Mouse (Mus musculus) liver, embryonic 14.5 days (tissue): ENCODE results near the gene Prl3d1.
"Not testable (repeated sequence)": the region's sequence is repeated elsewhere in the genome, so short reads cannot be mapped to it uniquely, and the experiment has no call there.

Experiments used
- CTCF ChIP-seq: IDR thresholded peaks from 2 replicates; pipeline ENCODE4 v1.5.1; 2016; ENCODE audit warnings: antibody characterized with exemption, low read depth, control low read depth
- EP300 ChIP-seq: IDR thresholded peaks from 2 replicates; pipeline ENCODE4 v1.6.1; 2016; ENCODE audit warnings: antibody characterized with exemption, low read depth

DNA sequence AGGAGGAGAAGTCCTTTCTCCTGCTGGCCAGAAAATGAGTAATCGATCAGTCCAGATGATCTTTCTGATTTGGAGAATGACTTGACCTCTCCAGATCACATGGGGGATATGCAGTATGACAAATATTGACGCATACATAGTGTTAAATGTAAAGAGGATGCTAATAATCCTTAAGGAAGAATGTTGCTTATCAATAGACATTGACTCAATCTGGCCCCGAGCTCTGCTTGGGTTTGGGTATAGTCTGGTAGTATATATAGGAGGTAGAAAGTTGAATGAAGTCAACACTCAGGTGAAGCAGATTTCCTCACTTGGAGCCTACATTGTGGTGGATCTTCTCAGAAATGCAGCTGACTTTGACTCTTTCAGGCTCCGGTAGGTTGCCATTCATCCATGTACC, 27.4 kb downstream of the Prl3d1 start, which contains the start of gene Prl3d2:
- not testable (repeated sequence) for TF ChIP-seq EP300, CTCF
